Mouse (Mus musculus): ENCODE measurements around the gene Trabd2b.

Gene Trabd2b

DNA sequence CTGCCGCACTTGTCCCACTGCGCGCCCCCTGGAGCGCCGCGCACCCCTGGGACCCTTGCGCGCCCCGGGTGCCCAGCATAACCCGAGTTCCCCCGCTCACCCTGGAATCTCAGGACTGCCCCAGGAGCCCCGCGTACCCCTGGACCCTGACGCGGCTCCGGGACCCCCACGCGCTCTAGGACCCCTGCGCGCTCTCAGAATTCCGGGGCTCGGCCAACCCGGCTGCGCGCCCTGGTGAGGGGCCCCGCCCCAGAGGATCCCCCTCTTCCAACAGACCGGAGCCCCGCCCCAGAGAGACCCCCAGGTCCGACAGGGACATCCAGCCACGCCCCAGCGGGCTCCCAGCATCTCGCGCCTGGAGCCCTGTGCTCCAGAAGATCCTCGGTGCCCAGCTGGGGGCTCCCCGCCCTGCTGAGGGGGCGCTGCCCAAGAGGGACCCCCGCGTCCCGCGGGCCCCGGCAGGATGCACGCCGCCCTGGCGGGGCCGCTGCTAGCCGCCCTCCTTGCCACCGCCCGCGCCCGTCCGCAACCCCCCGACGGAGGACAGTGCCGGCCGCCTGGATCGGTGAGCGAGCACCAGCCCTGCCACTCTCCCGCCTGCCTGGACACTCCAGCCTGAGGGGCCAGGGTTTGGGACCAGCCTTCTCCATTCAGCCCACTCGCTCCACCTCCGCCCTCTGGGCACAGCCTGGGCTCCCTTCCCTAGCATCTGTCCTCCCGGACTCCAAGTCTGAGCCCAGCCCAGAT is at the start of gene Trabd2b:
Trabd2b (plus strand) TSS at position 370 of the 747 bp plus-strand sequence.
- DNase-seq (ENCODE audit: low spot score), result no peak

DNA sequence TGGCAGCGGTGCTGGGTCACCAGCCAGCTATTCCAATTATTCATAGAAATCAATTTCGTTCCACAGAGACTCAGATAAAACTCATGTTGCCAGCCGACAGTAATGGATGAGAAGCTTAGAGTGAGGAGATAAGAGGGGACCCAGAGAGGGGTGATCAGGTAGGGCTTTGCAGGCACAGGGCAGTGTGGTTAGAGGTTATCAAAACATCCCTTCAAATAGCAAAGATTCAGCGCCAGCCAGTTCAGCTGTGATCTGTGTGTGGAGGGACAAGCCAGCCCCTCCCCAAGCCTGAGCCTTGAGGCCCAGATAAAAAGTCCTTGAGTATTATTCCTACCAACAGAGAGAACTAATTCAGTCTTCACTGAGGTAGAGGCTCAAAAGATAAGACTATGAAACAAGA is 49.1 kb upstream of the Trabd2b start:
- DNase-seq (ENCODE audit: low spot score), result no peak

GRCm38 (mm10) chr4:114358874-114359273 is 47.6 kb upstream of the Trabd2b start:
- no peak for DNase-seq (ENCODE audit: low spot score)

DNA sequence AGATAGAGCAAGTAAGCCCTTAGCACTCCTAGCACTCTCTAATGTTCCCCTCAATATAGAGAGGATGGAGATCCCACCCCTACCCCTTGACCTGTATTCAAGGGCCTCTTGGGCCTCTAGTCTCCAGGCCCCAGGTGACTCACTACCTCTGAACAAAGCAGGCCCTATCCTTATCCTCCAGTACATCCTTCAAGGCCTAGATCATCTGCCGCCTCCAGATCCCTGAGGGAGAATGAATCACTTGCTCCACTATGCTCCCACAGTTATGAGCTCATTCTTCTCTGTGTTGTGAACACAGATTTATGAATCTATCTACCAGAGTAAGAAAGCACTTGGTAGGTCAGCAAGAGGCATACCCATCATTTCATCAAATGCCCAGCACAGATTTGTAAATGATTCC is 46.7 kb upstream of the Trabd2b start:
- no peak for DNase-seq (ENCODE audit: low spot score)

DNA sequence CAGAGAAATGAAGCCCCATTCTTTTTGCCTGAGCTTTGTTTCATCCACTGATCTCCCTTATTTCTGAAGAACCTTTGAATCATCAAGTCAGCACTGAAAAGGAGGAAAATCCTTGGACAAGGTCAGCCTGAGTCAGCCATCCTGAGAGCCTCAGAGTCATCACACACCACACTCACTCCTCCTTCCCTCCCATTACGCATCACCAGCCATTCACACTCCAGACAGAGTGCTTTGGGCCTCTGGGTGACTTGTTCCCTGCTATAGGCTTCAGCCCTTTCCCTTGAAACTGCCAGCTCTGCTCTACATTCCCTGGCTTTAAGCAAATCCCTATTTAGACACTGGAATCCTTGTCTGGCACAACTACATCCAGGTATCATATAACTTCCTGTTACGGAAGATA is 45.2 kb upstream of the Trabd2b start:
- DNase-seq (ENCODE audit: low spot score), result no peak

DNA sequence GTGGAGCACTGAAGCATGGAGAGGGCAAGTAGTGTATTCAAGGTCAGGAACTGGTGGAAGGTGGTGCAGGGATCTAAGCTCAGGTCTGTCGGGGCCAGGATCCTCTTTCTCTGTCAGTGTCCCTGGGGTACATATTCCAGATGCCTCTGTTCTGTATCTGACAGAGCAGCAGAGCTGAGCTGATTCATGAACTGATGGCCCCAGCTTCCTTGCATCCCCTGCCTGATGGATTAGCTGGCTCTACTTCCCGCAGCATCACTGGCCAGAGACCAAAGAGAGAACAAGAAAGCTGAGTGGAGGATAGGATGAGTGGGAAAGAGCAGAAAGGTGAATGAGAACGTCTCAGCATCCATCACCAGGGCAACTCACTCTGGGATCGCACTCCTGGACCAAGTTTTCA is 41.5 kb upstream of the Trabd2b start:
- no peak for DNase-seq (ENCODE audit: low spot score)

GRCm38 (mm10) chr4:114365595-114365994 is 40.9 kb upstream of the Trabd2b start:
- DNase-seq (ENCODE audit: low spot score), result no peak

- no peak for DNase-seq (ENCODE audit: low spot score)
Measured at GRCm38 (mm10) chr4:114367005-114367404, 39.5 kb upstream of the Trabd2b start.

- no peak for DNase-seq (ENCODE audit: low spot score)
Measured at GRCm38 (mm10) chr4:114367840-114368239, 38.7 kb upstream of the Trabd2b start.

DNA sequence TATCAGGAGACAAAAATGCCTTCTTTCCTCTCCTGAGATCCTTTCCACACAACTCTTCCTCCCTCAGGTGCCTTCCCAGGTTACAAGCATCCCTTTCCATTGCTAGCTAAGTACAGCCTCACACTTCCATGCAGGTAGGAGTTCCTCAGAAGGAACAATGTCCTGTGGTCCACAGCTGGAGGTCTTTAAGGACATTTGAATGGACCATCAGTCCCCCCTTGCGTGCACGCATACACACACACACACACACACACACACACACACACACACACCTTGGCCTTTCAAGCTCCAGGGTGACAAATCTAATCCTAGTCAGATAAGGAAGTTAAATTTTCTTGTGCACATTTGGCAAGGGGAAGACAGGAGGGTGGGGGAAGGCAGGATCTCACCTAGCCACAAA is 36.9 kb upstream of the Trabd2b start:
- DNase-seq (ENCODE audit: low spot score), result no peak

DNA sequence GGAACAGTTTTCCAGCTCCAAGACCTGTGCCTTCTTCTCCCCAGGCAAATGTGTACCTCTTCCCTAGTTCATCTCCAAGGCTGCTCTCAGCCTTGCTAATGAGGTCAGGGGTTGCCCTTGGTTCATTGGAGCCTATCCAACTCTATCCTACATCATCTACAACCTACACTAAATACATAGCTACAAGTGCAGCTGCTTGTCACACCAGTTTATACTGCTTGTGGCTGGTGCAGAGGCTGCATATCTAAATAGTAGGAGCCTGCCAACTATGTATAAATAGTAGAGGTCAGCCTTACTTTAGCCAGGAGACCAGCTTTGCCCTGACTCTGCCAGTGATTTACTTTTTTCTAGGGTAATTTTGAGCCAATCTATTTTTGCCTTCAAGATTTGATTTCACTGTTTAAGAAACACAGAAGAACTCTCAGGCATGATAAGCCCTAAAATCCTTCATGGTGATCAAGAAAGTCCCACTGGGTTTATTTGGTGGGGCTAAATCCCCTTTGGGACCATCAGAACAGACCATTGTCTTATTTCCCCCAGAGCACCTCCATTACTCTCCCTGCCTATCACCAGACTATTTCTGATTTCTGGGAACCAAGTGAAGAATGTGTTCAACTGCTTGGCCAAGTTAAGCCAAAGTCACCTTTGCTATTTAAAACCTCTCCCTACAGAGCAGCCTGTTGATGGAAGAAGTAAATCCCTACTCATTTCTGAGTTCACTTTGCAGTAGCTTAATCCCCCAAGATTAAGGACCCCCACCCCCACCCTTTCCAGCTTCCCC is 35.4 kb upstream of the Trabd2b start:
- no peak for DNase-seq (ENCODE audit: low spot score)

DNA sequence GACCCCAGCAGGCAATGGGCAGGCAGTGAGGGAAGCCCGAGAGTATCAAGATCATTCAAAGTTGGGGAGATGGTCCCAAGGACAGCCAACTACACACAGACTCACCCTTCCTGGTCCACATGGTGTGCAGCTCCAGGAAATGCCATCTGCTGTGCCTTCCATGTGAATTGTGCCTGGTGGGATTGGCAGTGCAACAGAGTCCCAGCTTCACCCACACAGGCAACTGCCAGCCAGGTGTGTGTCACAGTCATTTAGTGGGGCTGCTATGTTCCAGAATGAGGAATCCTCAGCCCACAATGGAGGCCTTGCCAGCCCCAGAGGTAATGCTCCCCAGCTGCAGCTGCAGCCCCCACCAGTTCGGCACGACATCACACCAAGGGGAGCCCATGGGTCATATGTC is 33.8 kb upstream of the Trabd2b start:
- peak; percentile 38 for DNase-seq (ENCODE audit: low spot score)

- no peak for DNase-seq (ENCODE audit: low spot score)
Measured at GRCm38 (mm10) chr4:114374330-114374729, 32.2 kb upstream of the Trabd2b start.

DNA sequence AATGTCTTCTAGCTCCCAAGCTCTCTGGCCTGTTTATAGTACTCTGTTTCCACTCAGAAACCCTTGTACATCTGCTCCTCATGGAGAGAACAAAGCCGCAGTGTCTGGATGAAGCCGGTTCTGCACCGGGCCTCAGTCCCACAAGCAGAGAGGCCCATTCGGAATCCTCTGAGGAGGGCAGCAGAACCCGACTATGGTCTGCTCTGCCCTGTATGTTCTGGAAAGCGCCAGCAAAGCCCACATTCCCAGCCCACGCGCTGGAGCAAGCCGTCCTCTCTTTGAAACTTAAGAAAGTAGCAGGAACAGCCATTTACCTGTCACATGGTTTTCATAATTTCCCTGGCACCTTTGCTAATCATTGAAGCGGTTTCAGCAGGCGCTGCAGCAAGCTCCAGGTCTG is 29.0 kb upstream of the Trabd2b start:
- no peak for DNase-seq (ENCODE audit: low spot score)

DNA sequence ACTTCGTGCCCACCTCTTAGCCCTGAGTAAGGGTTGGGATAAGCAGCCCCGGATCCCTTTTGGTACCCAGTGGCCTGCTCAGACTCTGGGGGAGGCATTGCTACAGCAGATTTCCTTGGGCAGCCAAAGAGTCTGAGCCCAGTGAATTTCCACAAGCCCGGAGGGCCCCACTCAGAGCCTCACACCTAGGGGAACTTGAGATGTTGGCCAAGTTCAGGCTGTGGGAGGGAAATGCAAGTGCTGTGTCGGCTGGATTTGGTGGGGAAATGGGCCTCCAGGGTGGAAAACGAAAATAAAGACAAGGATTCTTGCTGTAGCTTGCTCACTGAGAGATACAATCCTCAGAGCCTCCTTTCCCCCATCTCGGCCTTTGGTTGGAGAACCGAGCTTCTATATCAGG is 28.0 kb upstream of the Trabd2b start:
- no peak for DNase-seq (ENCODE audit: low spot score)

- DNase-seq (ENCODE audit: low spot score), result no peak
Measured at GRCm38 (mm10) chr4:114379416-114379956, 27.0 kb upstream of the Trabd2b start.

GRCm38 (mm10) chr4:114382627-114383026 is 23.9 kb upstream of the Trabd2b start:
- no peak for DNase-seq (ENCODE audit: low spot score)

DNA sequence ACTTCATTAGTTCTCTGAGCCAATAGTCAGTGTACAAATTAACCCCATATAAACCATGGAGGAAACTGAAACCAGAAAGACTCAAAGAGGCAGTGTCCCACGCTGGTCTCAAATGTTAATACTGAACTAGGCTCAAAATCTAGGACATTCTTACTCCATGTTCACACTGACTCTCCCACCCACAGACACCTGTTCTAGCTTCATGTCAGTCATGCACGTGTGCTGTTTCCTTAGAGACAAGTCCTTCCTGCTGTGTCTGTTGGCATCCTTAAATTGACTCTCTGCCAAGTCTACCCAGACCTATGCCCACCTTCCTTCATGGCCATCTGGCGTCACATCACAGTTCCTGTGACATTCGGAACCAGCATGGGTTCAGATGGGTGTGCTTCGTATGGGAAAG is 21.3 kb upstream of the Trabd2b start:
- DNase-seq (ENCODE audit: low spot score), result no peak

- no peak for DNase-seq (ENCODE audit: low spot score)
Measured at GRCm38 (mm10) chr4:114386395-114386811, 20.1 kb upstream of the Trabd2b start.

DNA sequence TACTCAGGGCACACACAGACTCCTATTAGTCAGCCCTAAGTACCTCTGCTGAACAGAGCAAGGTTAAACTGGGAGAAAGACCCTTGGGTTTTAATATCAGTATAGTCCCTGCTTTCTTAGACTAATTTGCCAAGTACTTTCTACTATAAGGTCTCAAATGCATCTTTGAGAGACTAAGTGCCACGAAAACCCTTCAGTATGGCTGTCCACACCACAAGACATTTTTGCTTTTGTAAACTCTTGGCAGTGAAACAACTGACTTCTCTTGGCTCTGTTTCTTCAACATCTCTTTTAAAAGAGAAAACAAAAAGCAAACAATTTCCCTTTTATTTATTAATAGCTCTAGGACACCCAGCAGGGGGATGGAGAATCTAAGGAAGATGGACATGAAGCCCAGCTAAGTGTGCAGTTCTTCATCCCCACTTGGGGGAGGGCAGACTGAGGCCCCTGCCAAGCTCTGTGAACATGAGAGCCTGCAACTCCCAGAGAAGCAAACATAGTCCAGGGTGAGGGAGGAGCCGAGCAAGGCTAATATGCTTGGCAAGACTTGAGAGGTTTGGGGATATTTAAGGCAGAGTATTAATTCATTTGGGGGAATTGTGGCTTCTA is 18.9 kb upstream of the Trabd2b start:
- no peak for DNase-seq (ENCODE audit: low spot score)

GRCm38 (mm10) chr4:114388306-114388705 is 18.2 kb upstream of the Trabd2b start:
- DNase-seq (ENCODE audit: low spot score), result no peak

GRCm38 (mm10) chr4:114389653-114390052 is 16.9 kb upstream of the Trabd2b start:
- DNase-seq (ENCODE audit: low spot score), result no peak

- no peak for DNase-seq (ENCODE audit: low spot score)
Measured at GRCm38 (mm10) chr4:114397625-114398024, 8.9 kb upstream of the Trabd2b start.
